Mouse (Mus musculus): ENCODE data around the gene Col24a1. TPM values are rescaled to one million over a fixed set of nuclear protein-coding genes. Genes with fewer than 3 reads are reported as not detected.
A peak's percentile ranks its signal among the peaks of the same experiment; 100 is the strongest.
"Not testable (repeated sequence)": the region's sequence is repeated elsewhere in the genome, so short reads cannot be mapped to it uniquely, and the experiment has no call there.

The Col24a1 gene
- polyA plus RNA-seq, 1 experiment from 2014 or later: 0.40 TPM

- Histone ChIP-seq H3K9me3 (ENCODE audit: control insufficient read depth, low read length) (no peaks in the 10 kb centered on the region), H3K27me3 (ENCODE audit: control insufficient read depth, insufficient read depth, low read length) (no peaks in the 10 kb centered on the region), H3K9ac (ENCODE audit: low read depth, low read length) (no peak overlapping the region), H3K4me1 (replicated peaks; ENCODE audit: control insufficient read depth, insufficient read depth, low read length) (no peaks in the 10 kb centered on the region), H3K4me2 (replicated peaks; ENCODE audit: low read depth, low read length) (no peak overlapping the region), H3K27ac (ENCODE audit: low read depth, low read length) (no peak overlapping the region), H3K36me3 (ENCODE audit: control insufficient read depth, insufficient read depth, low read length) (no peaks in the 10 kb centered on the region), H3K4me3 (ENCODE audit: low read depth, low read length) (no peak overlapping the region)
- no peak for DNase-seq (ENCODE audit: low spot score)
- WGBS: 97% methylated on average over 3 of the region's 3 CpGs
- no peak for ATAC-seq (ENCODE audit: low FRiP score)
Measured at GRCm38 (mm10) chr3:145414362-145414761, 122.1 kb downstream of the Col24a1 start.

GRCm38 (mm10) chr3:145417809-145418208, 125.5 kb downstream of the Col24a1 start:
- Histone ChIP-seq H3K27me3 (ENCODE audit: control insufficient read depth, insufficient read depth, low read length) (no peaks in the 10 kb centered on the region), H3K36me3 (ENCODE audit: control insufficient read depth, insufficient read depth, low read length) (no peaks in the 10 kb centered on the region), H3K9me3 (ENCODE audit: control insufficient read depth, low read length) (no peaks in the 10 kb centered on the region), H3K4me2 (replicated peaks; ENCODE audit: low read depth, low read length) (no peak overlapping the region), H3K4me1 (replicated peaks; ENCODE audit: control insufficient read depth, insufficient read depth, low read length) (no peaks in the 10 kb centered on the region), H3K27ac (ENCODE audit: low read depth, low read length) (no peak overlapping the region), H3K4me3 (ENCODE audit: low read depth, low read length) (no peak overlapping the region), H3K9ac (ENCODE audit: low read depth, low read length) (no peak overlapping the region)
- ATAC-seq (ENCODE audit: low FRiP score): no peak
- 78% methylated on average over 9 of the region's 9 CpGs for WGBS
- no peak for DNase-seq (ENCODE audit: low spot score)

- DNase-seq (ENCODE audit: low spot score) (no peak), ATAC-seq (ENCODE audit: low FRiP score) (no peak)
- Histone ChIP-seq H3K4me1 (replicated peaks; ENCODE audit: control insufficient read depth, insufficient read depth, low read length) (no peaks in the 10 kb centered on the region), H3K27me3 (ENCODE audit: control insufficient read depth, insufficient read depth, low read length) (no peaks in the 10 kb centered on the region), H3K27ac (ENCODE audit: low read depth, low read length) (no peak overlapping the region), H3K9me3 (ENCODE audit: control insufficient read depth, low read length) (no peaks in the 10 kb centered on the region), H3K4me2 (replicated peaks; ENCODE audit: low read depth, low read length) (no peak overlapping the region), H3K36me3 (ENCODE audit: control insufficient read depth, insufficient read depth, low read length) (no peaks in the 10 kb centered on the region), H3K9ac (ENCODE audit: low read depth, low read length) (no peak overlapping the region), H3K4me3 (ENCODE audit: low read depth, low read length) (no peak overlapping the region)
- 79% methylated on average over 2 of the region's 2 CpGs for WGBS
Measured at GRCm38 (mm10) chr3:145420421-145420820, 128.1 kb downstream of the Col24a1 start.

GRCm38 (mm10) chr3:145422044-145422443, 129.8 kb downstream of the Col24a1 start:
- ATAC-seq (ENCODE audit: low FRiP score): no peak
- no peaks in the 10 kb centered on the region for H3K36me3 ChIP-seq (ENCODE audit: control insufficient read depth, insufficient read depth, low read length)
- H3K4me1 ChIP-seq (replicated peaks; ENCODE audit: control insufficient read depth, insufficient read depth, low read length): no peaks in the 10 kb centered on the region
- H3K27ac ChIP-seq (ENCODE audit: low read depth, low read length): no peak overlapping the region
- H3K9me3 ChIP-seq (ENCODE audit: control insufficient read depth, low read length): no peaks in the 10 kb centered on the region
- H3K4me2 ChIP-seq (replicated peaks; ENCODE audit: low read depth, low read length): no peak overlapping the region
- no peak overlapping the region for H3K9ac ChIP-seq (ENCODE audit: low read depth, low read length)
- H3K4me3 ChIP-seq (ENCODE audit: low read depth, low read length): no peak overlapping the region
- H3K27me3 ChIP-seq (ENCODE audit: control insufficient read depth, insufficient read depth, low read length): no peaks in the 10 kb centered on the region
- 93% methylated on average over 3 of the region's 3 CpGs for WGBS
- no peak for DNase-seq (ENCODE audit: low spot score)

- DNase-seq (ENCODE audit: low spot score) (no peak), ATAC-seq (ENCODE audit: low FRiP score) (no peak)
- H3K36me3 ChIP-seq (ENCODE audit: control insufficient read depth, insufficient read depth, low read length): no peaks in the 10 kb centered on the region
- no peak overlapping the region for H3K9ac ChIP-seq (ENCODE audit: low read depth, low read length)
- H3K27ac ChIP-seq (ENCODE audit: low read depth, low read length): no peak overlapping the region
- no peaks in the 10 kb centered on the region for H3K4me1 ChIP-seq (replicated peaks; ENCODE audit: control insufficient read depth, insufficient read depth, low read length)
- H3K4me2 ChIP-seq (replicated peaks; ENCODE audit: low read depth, low read length): no peak overlapping the region
- 78% methylated on average over 7 of the region's 7 CpGs for WGBS
- no peak overlapping the region for H3K4me3 ChIP-seq (ENCODE audit: low read depth, low read length)
- no peaks in the 10 kb centered on the region for H3K27me3 ChIP-seq (ENCODE audit: control insufficient read depth, insufficient read depth, low read length)
- no peaks in the 10 kb centered on the region for H3K9me3 ChIP-seq (ENCODE audit: control insufficient read depth, low read length)
Measured at GRCm38 (mm10) chr3:145438352-145438751, 146.1 kb downstream of the Col24a1 start.

DNA sequence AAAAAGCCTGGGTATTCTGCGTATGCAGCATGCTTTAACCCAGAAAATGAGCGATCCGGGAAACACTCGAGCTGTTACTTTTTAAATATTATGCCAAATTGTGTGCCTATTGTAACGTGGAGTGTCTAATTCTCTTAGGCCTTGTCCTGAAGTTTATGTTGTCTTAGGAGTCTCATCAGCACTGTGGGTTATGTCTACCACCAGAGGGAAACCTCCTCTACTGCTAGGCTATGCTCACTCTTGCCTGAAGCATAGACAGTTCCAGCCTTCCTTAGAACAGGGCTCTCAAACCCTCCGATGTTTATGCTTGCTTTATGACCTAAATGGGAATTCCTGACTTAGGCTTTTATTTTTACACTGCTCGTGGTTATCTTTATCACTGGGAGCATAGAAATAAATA, 146.8 kb downstream of the Col24a1 start:
- H3K9me3 ChIP-seq (ENCODE audit: control insufficient read depth, low read length): no peaks in the 10 kb centered on the region
- H3K27me3 ChIP-seq (ENCODE audit: control insufficient read depth, insufficient read depth, low read length): no peaks in the 10 kb centered on the region
- H3K4me2 ChIP-seq (replicated peaks; ENCODE audit: low read depth, low read length): no peak overlapping the region
- WGBS: 90% methylated on average over 7 of the region's 7 CpGs
- no peak overlapping the region for H3K4me3 ChIP-seq (ENCODE audit: low read depth, low read length)
- DNase-seq (ENCODE audit: low spot score): no peak
- no peak for ATAC-seq (ENCODE audit: low FRiP score)
- no peak overlapping the region for H3K9ac ChIP-seq (ENCODE audit: low read depth, low read length)
- H3K27ac ChIP-seq (ENCODE audit: low read depth, low read length): no peak overlapping the region
- no peaks in the 10 kb centered on the region for H3K4me1 ChIP-seq (replicated peaks; ENCODE audit: control insufficient read depth, insufficient read depth, low read length)
- no peaks in the 10 kb centered on the region for H3K36me3 ChIP-seq (ENCODE audit: control insufficient read depth, insufficient read depth, low read length)

DNA sequence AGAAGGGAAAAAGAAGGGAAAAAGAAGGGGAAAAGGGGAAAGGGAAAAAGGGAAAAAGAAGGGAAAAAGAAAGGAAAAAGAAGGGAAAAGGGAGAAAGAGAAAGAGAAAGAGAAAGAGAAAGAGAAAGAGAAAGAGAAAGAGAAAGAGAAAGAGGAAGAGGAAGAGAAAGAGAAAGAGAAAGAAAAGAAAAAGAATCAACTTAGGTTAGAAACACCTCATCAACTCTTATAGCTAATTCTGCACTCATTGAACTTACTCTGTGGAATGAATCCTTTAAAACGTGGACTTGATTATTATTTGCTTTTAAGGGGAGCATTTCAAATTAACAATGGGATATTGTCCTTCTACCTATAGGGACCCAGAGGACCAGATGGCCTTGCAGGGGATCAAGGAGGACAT, 148.7 kb downstream of the Col24a1 start:
- no peak overlapping the region for H3K4me3 ChIP-seq (ENCODE audit: low read depth, low read length)
- no peaks in the 10 kb centered on the region for H3K27me3 ChIP-seq (ENCODE audit: control insufficient read depth, insufficient read depth, low read length)
- H3K4me2 ChIP-seq (replicated peaks; ENCODE audit: low read depth, low read length): no peak overlapping the region
- H3K36me3 ChIP-seq (ENCODE audit: control insufficient read depth, insufficient read depth, low read length): no peaks in the 10 kb centered on the region
- ATAC-seq (ENCODE audit: low FRiP score) (no peak), DNase-seq (ENCODE audit: low spot score) (no peak)
- no peaks in the 10 kb centered on the region for H3K4me1 ChIP-seq (replicated peaks; ENCODE audit: control insufficient read depth, insufficient read depth, low read length)
- H3K9ac ChIP-seq (ENCODE audit: low read depth, low read length): no peak overlapping the region
- WGBS: 76% methylated on average over 1 of the region's 1 CpGs
- no peaks in the 10 kb centered on the region for H3K9me3 ChIP-seq (ENCODE audit: control insufficient read depth, low read length)
- no peak overlapping the region for H3K27ac ChIP-seq (ENCODE audit: low read depth, low read length)

- WGBS: 89% methylated on average over 1 of the region's 1 CpGs
- Histone ChIP-seq H3K27me3 (ENCODE audit: control insufficient read depth, insufficient read depth, low read length) (no peaks in the 10 kb centered on the region), H3K4me1 (replicated peaks; ENCODE audit: control insufficient read depth, insufficient read depth, low read length) (no peaks in the 10 kb centered on the region), H3K4me2 (replicated peaks; ENCODE audit: low read depth, low read length) (no peak overlapping the region), H3K9ac (ENCODE audit: low read depth, low read length) (no peak overlapping the region), H3K9me3 (ENCODE audit: control insufficient read depth, low read length) (no peaks in the 10 kb centered on the region), H3K27ac (ENCODE audit: low read depth, low read length) (no peak overlapping the region), H3K36me3 (ENCODE audit: control insufficient read depth, insufficient read depth, low read length) (no peaks in the 10 kb centered on the region), H3K4me3 (ENCODE audit: low read depth, low read length) (no peak overlapping the region)
- ATAC-seq (ENCODE audit: low FRiP score) (0 out of 2 replicates have a peak, but pooled peaks have one; percentile 56), DNase-seq (ENCODE audit: low spot score) (peak; percentile 53)
Measured at GRCm38 (mm10) chr3:145442268-145442667, 150.0 kb downstream of the Col24a1 start.

- not testable (repeated sequence) for H3K4me3 ChIP-seq (ENCODE audit: low read depth, low read length); ATAC-seq (ENCODE audit: low FRiP score); H3K9ac ChIP-seq (ENCODE audit: low read depth, low read length); H3K4me1 ChIP-seq (replicated peaks; ENCODE audit: control insufficient read depth, insufficient read depth, low read length); H3K27me3 ChIP-seq (ENCODE audit: control insufficient read depth, insufficient read depth, low read length); H3K36me3 ChIP-seq (ENCODE audit: control insufficient read depth, insufficient read depth, low read length); H3K9me3 ChIP-seq (ENCODE audit: control insufficient read depth, low read length); H3K27ac ChIP-seq (ENCODE audit: low read depth, low read length); H3K4me2 ChIP-seq (replicated peaks; ENCODE audit: low read depth, low read length); DNase-seq (ENCODE audit: low spot score)
- 59% methylated on average over 6 of the region's 6 CpGs for WGBS
Measured at GRCm38 (mm10) chr3:145443167-145443566, 150.9 kb downstream of the Col24a1 start.
